Mouse (Mus musculus) monocyte, adult 5-6 weeks (primary cell): Measurements from ENCODE around the gene Pja2. TPM values are rescaled to one million over a fixed set of nuclear protein-coding genes. Genes with fewer than 3 reads are reported as not detected.
"Not testable (repeated sequence)": the region's sequence is repeated elsewhere in the genome, so short reads cannot be mapped to it uniquely, and the experiment has no call there.

Experiments
- ATAC-seq: fragments of 153-309, 156-312 bp; replicated peaks from 2 replicates; pipeline ENCODE4 v1.8.0; 2017; ENCODE audit warnings: mild to moderate bottlenecking; ENCODE audit not compliant: low TSS enrichment, insufficient number of reproducible peaks, severe bottlenecking, poor library complexity, low FRiP score
- total RNA-seq: library from RNA; stranded (forward); fragments of 200-1000, 200-491, 200-594 nt; gene quantifications from 3 replicates; pipeline ENCODE4 v1.2.3, GENCODE M21; 2017

The Pja2 gene
- total RNA-seq, 1 experiment from 2014 or later = 33.8 TPM

GRCm38 (mm10) chr17:64289684-64290083 is 42.0 kb downstream of the Pja2 start:
- ATAC-seq = no peak

GRCm38 (mm10) chr17:64288000-64288399 is 43.7 kb downstream of the Pja2 start:
- no peak for ATAC-seq

- no peak for ATAC-seq
These were observed 44.9 kb downstream of the Pja2 start for GRCm38 (mm10) chr17:64286836-64287235.

- not testable (repeated sequence) for ATAC-seq
These were observed 50.3 kb downstream of the Pja2 start for GRCm38 (mm10) chr17:64281368-64281767.

- ATAC-seq = no peak
These were observed 54.0 kb downstream of the Pja2 start for GRCm38 (mm10) chr17:64277649-64278212.

GRCm38 (mm10) chr17:64276666-64277065 is 55.0 kb downstream of the Pja2 start:
- no peak for ATAC-seq

- ATAC-seq = no peak
These were observed 56.5 kb downstream of the Pja2 start for GRCm38 (mm10) chr17:64275188-64275587.

GRCm38 (mm10) chr17:64274341-64275105 is 57.2 kb downstream of the Pja2 start:
- ATAC-seq = no peak

GRCm38 (mm10) chr17:64260571-64260970 is 71.1 kb downstream of the Pja2 start:
- no peak for ATAC-seq

- ATAC-seq = no peak
These were observed 83.5 kb downstream of the Pja2 start for GRCm38 (mm10) chr17:64248246-64248645.

- no peak for ATAC-seq
These were observed 88.8 kb downstream of the Pja2 start for GRCm38 (mm10) chr17:64242898-64243297.

- ATAC-seq = no peak
These were observed 89.3 kb downstream of the Pja2 start for GRCm38 (mm10) chr17:64242310-64242859.

- no peak for ATAC-seq
These were observed 90.0 kb downstream of the Pja2 start for GRCm38 (mm10) chr17:64241544-64242292.

- no peak for ATAC-seq
These were observed 99.6 kb downstream of the Pja2 start for GRCm38 (mm10) chr17:64232134-64232533.

- not testable (repeated sequence) for ATAC-seq
These were observed 100.1 kb downstream of the Pja2 start for GRCm38 (mm10) chr17:64231637-64232036.

- no peak for ATAC-seq
These were observed 100.5 kb downstream of the Pja2 start for GRCm38 (mm10) chr17:64231172-64231571.
